Mouse (Mus musculus) heart, postnatal 25 days (tissue): ENCODE measurements around the gene Slc39a5. TPM values are rescaled to one million over a fixed set of nuclear protein-coding genes. Genes with fewer than 3 reads are reported as not detected.

ENCODE experiments used
- microRNA-seq: library from miRNA; unstranded; fragments of <30 nt; microRNA quantifications from one replicate; pipeline ENCODE4 v1.2.0, GENCODE M21; 2022
- total RNA-seq, 2 experiments: library from RNA; stranded (reverse); gene quantifications; 2 replicates each; pipeline ENCODE4 v1.2.3; 2021

The Slc39a5 gene
- total RNA-seq, 2 experiments from 2014 or later: not detected

Small RNA genes lying within 50 kb of the gene (microRNA-seq; reads per million reads assigned to microRNA genes)
- not detected for gene Gm25361
- not detected for gene Gm26308
- not detected for gene Mir6914
- not detected for gene Mir6915

Other genes starting within 250 kb of the Slc39a5 start
- 10 to 100 TPM; 82.2 to 88.4 TPM for gene Rbms2, start 220.9 kb downstream of the Slc39a5 start, total RNA-seq
- gene Gls2, start 206.8 kb downstream of the Slc39a5 start, total RNA-seq: 1 to 10 TPM in 1 of 2 experiments, under 1 TPM in 1; 0.94 to 1.1 TPM
- gene Spryd4, start 189.4 kb downstream of the Slc39a5 start, total RNA-seq: 10 to 100 TPM; 42.8 to 45.5 TPM
- not detected for gene Mip, start 175.4 kb downstream of the Slc39a5 start, total RNA-seq
- gene Timeless, start 169.2 kb downstream of the Slc39a5 start, total RNA-seq: 1 to 10 TPM; 7.7 to 8.8 TPM
- under 1 TPM in 1 of 2 experiments, not detected in 1; 0.18 TPM for gene Apon, start 147.1 kb downstream of the Slc39a5 start, total RNA-seq
- not detected for gene Apof, start 132.6 kb downstream of the Slc39a5 start, total RNA-seq
- 10 to 100 TPM; 11.7 to 12.3 TPM for gene Stat2, start 130.7 kb downstream of the Slc39a5 start, total RNA-seq
- under 1 TPM in 1 of 2 experiments, not detected in 1; 0.18 TPM for gene Il23a, start 102.5 kb downstream of the Slc39a5 start, total RNA-seq
- gene Pan2, start 97.9 kb downstream of the Slc39a5 start, total RNA-seq: 1 to 10 TPM; 8.2 to 9.4 TPM
- 10 to 100 TPM; 58.9 to 62.5 TPM for gene Cnpy2, start 78.8 kb downstream of the Slc39a5 start, total RNA-seq
- 1,000 to 10,000 TPM; 1,194 to 1,233 TPM for gene Cs, start 63.5 kb downstream of the Slc39a5 start, total RNA-seq
- gene Coq10a, start 32.2 kb downstream of the Slc39a5 start, total RNA-seq: 100 to 1,000 TPM; 272 to 314 TPM
- gene Ankrd52, start 24.1 kb downstream of the Slc39a5 start, total RNA-seq: 10 to 100 TPM; 43.7 to 51.0 TPM
- 10 to 100 TPM; 44.4 to 46.8 TPM for gene Nabp2, start 10.3 kb upstream of the Slc39a5 start, total RNA-seq
- gene Rnf41, start 10.4 kb upstream of the Slc39a5 start, total RNA-seq: 10 to 100 TPM; 16.0 to 16.5 TPM
- gene Smarcc2, start 58.0 kb upstream of the Slc39a5 start, total RNA-seq: 10 to 100 TPM; 75.8 to 78.4 TPM
- 100 to 1,000 TPM; 294 to 314 TPM for gene Myl6, start 92.9 kb upstream of the Slc39a5 start, total RNA-seq
- gene Myl6b, start 97.5 kb upstream of the Slc39a5 start, total RNA-seq: 1 to 10 TPM; 2.5 to 2.9 TPM
- gene Esyt1, start 124.6 kb upstream of the Slc39a5 start, total RNA-seq: 10 to 100 TPM; 16.8 to 19.0 TPM
- gene Zc3h10, start 146.5 kb upstream of the Slc39a5 start, total RNA-seq: 1 to 10 TPM; 7.6 to 9.1 TPM
- gene Rpl41, start 148.1 kb upstream of the Slc39a5 start, total RNA-seq: 1,000 to 10,000 TPM; 1,495 to 1,582 TPM
- 10 to 100 TPM; 45.8 to 48.6 TPM for gene Pa2g4, start 164.8 kb upstream of the Slc39a5 start, total RNA-seq
- 1 to 10 TPM; 8.3 to 8.6 TPM for gene Erbb3, start 188.4 kb upstream of the Slc39a5 start, total RNA-seq
- 100 to 1,000 TPM; 253 to 266 TPM for gene Rps26, start 225.5 kb upstream of the Slc39a5 start, total RNA-seq
- gene Ikzf4, start 244.8 kb upstream of the Slc39a5 start, total RNA-seq: 1 to 10 TPM in 1 of 2 experiments, under 1 TPM in 1; 0.52 to 1.2 TPM